Mouse (Mus musculus) ES-E14 (cell line): ENCODE results near the gene Med18.

Source experiments
- HCFC1 ChIP-seq: IDR thresholded peaks from 2 replicates; pipeline ENCODE4 v1.6.1; 2012; ENCODE audit warnings: low read length, inconsistent platforms, borderline replicate concordance; ENCODE audit not compliant: insufficient read depth
- MAFK ChIP-seq: IDR thresholded peaks from 2 replicates; pipeline ENCODE4 v1.6.1; 2014; ENCODE audit warnings: mild to moderate bottlenecking, low read depth, low read length, inconsistent platforms; ENCODE audit not compliant: insufficient read depth

GRCm38 (mm10) chr4:132421556-132421922, 42.2 kb downstream of the Med18 start:
- no peak for TF ChIP-seq MAFK
- no peak for TF ChIP-seq HCFC1
